Mouse (Mus musculus) bone marrow macrophage, adult 2 months (primary cell): ENCODE measurements at regions not wholly inside any gene's neighbourhood (a gene's known extent, or its start where the extent isn't known, plus 50 kb on each side); places are given as distances from the start of the nearest gene placed in this dataset.

Source experiments
- CTCF ChIP-seq: IDR thresholded peaks from 2 replicates; pipeline ENCODE4 v1.5.1; 2012; ENCODE audit warnings: low read depth, mild to moderate bottlenecking, low read length, moderate library complexity
- POLR2A ChIP-seq: IDR thresholded peaks from 2 replicates; pipeline ENCODE4 v1.6.1; 2012; ENCODE audit warnings: mild to moderate bottlenecking, low read depth, low read length, borderline replicate concordance

DNA sequence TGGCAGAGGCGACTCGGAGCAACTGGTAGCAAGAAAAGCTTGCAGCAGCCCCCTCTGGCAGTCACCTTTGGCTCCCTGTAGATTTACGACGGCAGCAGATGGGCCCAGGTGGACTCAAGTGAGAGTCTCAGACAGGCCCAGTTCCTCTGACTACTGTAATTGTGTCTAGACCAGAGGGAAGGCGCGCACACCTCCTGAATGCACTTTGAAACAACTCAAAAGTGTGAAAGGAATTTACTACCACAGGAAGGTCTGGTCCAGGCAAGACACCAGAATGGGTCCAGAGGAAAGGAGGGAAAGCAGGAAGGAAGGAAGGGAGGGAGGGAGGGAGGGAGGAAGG is 224.6 kb upstream of the Hes1 start:
- TF ChIP-seq POLR2A: no peak
- no peak for TF ChIP-seq CTCF
